Mouse (Mus musculus) midbrain, embryonic 11.5 days (tissue): ENCODE data around the gene Gm10972. TPM values are rescaled to one million over a fixed set of nuclear protein-coding genes. Genes with fewer than 3 reads are reported as not detected.
"Not testable (repeated sequence)": the region's sequence is repeated elsewhere in the genome, so short reads cannot be mapped to it uniquely, and the experiment has no call there.

Source experiments
- ATAC-seq: fragments of 200-750 bp; cut with Nextera tagmentation; 2 replicates; pipeline ENCODE4 v1.8.0; 2017; ENCODE audit warnings: moderate TSS enrichment, moderate library complexity; ENCODE audit not compliant: low FRiP score
- DNase-seq: peaks from one replicate; pipeline ENCODE4 v3.0.0; 2015; ENCODE audit warnings: low spot score; ENCODE audit errors: missing footprints
- H3K27ac ChIP-seq: fragments of 300-500 bp; sonication (generic); 2 replicates; pipeline ENCODE4 v1.5.1; 2014; ENCODE audit warnings: low read depth, low read length
- H3K27me3 ChIP-seq: fragments of 300-500 bp; sonication (generic); 2 replicates; pipeline ENCODE4 v1.6.1; 2014; ENCODE audit warnings: mild to moderate bottlenecking, low read length, moderate library complexity, mixed read lengths; ENCODE audit not compliant: control insufficient read depth, insufficient read depth
- H3K36me3 ChIP-seq: fragments of 300-500 bp; sonication (generic); 2 replicates; pipeline ENCODE4 v1.6.1; 2014; ENCODE audit warnings: mild to moderate bottlenecking, low read length, moderate library complexity, mixed read lengths; ENCODE audit not compliant: control insufficient read depth, insufficient read depth
- H3K4me1 ChIP-seq: fragments of 300-500 bp; sonication (generic); 2 replicates; pipeline ENCODE4 v1.6.1; 2014; ENCODE audit warnings: low read length; ENCODE audit not compliant: control insufficient read depth, insufficient read depth
- H3K4me2 ChIP-seq: fragments of 300-500 bp; sonication (generic); 2 replicates; pipeline ENCODE4 v1.6.1; 2014; ENCODE audit warnings: mild to moderate bottlenecking, moderate library complexity
- H3K4me3 ChIP-seq: fragments of 300-500 bp; sonication (generic); 2 replicates; pipeline ENCODE4 v1.5.1; 2014; ENCODE audit warnings: low read depth, low read length
- H3K9ac ChIP-seq: fragments of 300-500 bp; sonication (generic); 2 replicates; pipeline ENCODE4 v1.6.1; 2014; ENCODE audit warnings: low read length
- H3K9me3 ChIP-seq: fragments of 300-500 bp; sonication (generic); 2 replicates; pipeline ENCODE4 v1.6.1; 2016; ENCODE audit warnings: low read length; ENCODE audit not compliant: control insufficient read depth
- WGBS: fragments of 180-500 bp; shearing (Covaris S2); extraction: QIAGEN DNeasy Blood & Tissue Kit; methylation state at CpG from one replicate; pipeline ENCODE4 v1.1.7; 2014; 5-methylcytosine and 5-hydroxymethylcytosine counted together
- polyA plus RNA-seq: library from polyadenylated mRNA; unstranded; fragments of >200 nt; fragmentation: Nextera tagmentation; extraction: Ambion mirVana; gene quantifications from 2 replicates; pipeline ENCODE4 v1.2.1, GENCODE M21; 2014

Gm10972 gene
- polyA plus RNA-seq = not detected in 2 replicates

DNA sequence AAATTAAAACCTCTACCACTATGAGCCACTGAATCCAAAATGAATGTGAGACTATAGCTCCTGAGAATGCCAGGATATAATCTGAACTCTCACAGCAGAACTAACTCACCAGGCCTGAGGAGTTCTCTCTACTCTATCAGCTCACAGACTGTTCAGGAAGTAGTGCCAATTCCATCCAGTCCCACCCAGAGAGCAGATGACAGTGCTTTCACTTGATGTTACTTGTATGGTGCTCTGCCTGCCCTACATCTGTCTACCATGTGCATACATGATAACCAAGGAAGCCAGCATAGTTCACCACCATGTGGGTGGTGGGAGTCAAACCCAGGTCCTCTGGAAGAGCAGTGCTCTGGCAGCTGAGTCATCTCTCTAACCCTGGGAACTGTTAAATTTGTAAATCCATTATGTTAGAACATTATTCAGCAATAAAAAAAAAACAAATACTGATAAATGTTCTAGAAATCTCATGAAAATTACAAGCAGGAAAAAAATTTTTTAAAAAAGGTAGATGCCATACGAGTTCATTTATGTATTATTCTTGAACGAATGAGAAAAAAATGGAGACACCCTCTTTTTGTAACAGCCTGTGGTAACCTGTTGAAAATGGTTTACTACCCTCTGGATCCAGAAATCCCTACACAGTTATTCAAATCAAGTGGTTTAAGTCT lies at the start of gene Gm10972:
Gene Gm10972, plus strand, starts transcription at position 618 of the 668 bp plus-strand sequence.
- not testable (repeated sequence) for H3K27ac ChIP-seq, DNase-seq, H3K4me1 ChIP-seq, H3K27me3 ChIP-seq, H3K4me3 ChIP-seq, H3K4me2 ChIP-seq, H3K36me3 ChIP-seq, H3K9me3 ChIP-seq, H3K9ac ChIP-seq, ATAC-seq
- 85% methylated on average over 2 of the region's 2 CpGs for WGBS

DNA sequence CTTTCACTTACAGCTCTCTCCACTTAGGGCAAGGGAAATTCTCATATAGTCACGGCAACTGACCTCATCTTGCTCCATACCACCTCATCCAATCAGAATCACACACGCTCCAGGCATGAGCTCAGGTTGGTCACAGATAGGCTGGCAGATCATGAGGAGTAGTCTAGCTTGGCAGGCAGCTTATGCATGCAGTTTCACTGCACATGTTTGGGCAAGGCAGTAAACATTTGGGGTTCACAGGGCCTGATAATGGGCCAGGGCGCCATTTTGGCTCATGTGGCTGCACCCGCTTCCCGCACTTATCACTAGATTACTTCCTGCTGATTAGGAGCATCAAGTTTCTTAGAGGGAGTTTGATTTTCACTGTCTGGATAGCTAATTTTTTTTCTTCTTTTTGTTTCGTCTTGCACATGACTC lies 47.0 kb upstream of the Gm10972 start:
- DNase-seq (no peak), ATAC-seq (no peak)
- no peaks in the 10 kb centered on the region for H3K36me3 ChIP-seq
- H3K4me1 ChIP-seq = no peaks in the 10 kb centered on the region
- no peak overlapping the region for H3K9ac ChIP-seq
- no peak overlapping the region for H3K4me2 ChIP-seq
- H3K27ac ChIP-seq = no peak overlapping the region
- H3K4me3 ChIP-seq = no peak overlapping the region
- H3K9me3 ChIP-seq = no peaks in the 10 kb centered on the region
- WGBS = 86% methylated on average over 6 of the region's 6 CpGs
- no peaks in the 10 kb centered on the region for H3K27me3 ChIP-seq

DNA sequence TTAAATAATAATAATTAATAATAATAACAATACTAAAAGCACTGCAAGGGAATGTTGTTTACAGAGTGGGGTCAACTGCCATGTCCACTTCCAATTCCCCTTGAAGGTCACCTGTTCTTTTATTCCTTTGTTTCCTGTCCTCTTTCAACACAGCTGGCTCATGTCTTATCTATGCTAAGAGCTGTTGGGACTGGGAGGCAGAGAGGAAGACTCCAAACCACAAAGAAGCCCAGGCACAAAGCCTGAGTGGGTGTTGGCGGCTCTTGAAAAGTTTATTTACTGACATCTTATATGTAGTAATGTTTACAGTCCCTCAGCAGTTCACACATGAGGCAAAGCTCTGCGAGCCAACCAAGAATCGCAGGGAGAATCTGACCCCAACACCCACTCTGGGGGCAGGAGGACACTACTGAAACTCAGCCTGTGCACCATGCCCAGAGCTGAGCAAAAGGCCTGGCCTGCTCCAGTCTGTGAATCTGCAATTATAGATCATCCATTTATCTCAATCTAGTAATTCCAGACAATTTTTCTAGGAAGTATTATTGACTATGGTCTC lies 45.6 kb upstream of the Gm10972 start:
- Histone ChIP-seq H3K9me3 (no peaks in the 10 kb centered on the region), H3K9ac (no peak overlapping the region), H3K27ac (no peak overlapping the region), H3K27me3 (no peaks in the 10 kb centered on the region), H3K4me2 (no peak overlapping the region), H3K4me3 (no peak overlapping the region), H3K36me3 (no peaks in the 10 kb centered on the region), H3K4me1 (no peaks in the 10 kb centered on the region)
- ATAC-seq (no peak), DNase-seq (no peak)
- 86% methylated on average over 3 of the region's 3 CpGs for WGBS

DNA sequence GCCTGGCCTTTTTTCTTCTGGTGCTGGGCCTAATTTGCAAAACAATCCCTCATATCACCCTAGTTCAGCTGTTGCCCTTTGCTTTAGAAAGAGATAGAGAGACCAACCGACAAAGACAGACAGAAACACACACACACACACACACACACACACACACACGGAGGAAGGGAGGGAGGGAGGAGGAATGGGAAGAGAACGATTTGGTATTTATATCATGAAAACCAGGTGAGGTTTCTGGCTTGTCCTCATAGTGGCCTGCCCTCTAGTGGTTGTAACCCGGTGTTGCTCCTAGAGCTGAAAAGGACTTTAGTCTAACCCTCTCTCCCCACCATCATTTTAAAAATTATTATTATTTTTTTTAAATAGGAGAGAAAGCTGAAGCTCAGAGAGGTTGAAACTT lies 41.0 kb upstream of the Gm10972 start:
- Histone ChIP-seq H3K36me3 (no peaks in the 10 kb centered on the region), H3K4me3 (no peak overlapping the region), H3K9ac (no peak overlapping the region), H3K4me2 (no peak overlapping the region), H3K27me3 (no peaks in the 10 kb centered on the region), H3K4me1 (no peaks in the 10 kb centered on the region), H3K9me3 (no peaks in the 10 kb centered on the region), H3K27ac (no peak overlapping the region)
- peak; percentile 86 for DNase-seq
- WGBS = 7% methylated on average over 4 of the region's 4 CpGs
- 0 out of 2 replicates have a peak, but pooled peaks have one; percentile 22 for ATAC-seq

DNA sequence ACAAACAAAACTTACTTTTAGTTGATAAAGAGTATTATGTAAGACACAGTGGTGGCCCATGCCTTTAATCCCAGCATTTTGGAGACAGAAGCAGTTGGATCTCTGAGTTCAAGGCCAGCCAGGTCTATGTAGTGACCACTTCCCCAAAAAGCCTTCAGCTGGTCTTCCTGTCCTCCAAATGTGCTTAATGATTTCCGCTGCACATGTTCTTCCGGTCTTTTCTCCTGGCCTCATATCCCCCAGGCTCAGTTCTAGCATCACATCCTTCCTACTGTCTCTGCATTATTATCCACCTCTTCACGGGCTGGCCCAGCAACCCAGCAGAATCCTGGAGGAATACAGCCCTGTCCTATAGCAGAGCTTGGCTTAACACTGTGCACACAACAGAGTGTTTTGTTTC lies 33.3 kb upstream of the Gm10972 start:
- no peaks in the 10 kb centered on the region for H3K36me3 ChIP-seq
- H3K4me3 ChIP-seq = no peak overlapping the region
- no peak for ATAC-seq

DNA sequence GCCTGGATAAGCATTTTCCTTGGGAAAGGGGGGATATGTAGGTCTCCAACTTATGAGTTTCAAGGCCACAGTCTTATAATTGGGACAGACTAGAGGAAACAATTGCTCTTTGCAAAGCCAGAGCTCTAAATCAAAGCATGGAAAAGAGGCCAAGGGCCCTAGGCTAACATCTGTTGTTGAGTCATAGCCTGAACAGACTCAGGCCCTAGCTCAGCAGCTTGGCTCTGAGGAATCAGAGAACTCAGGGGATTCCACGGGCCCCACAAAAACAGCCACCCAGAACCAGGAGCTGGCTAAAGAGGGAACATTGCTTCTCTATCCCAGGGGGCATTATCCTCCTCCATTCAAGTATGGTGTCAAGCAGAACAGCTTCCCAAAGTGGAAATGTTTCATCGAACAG lies 32.3 kb upstream of the Gm10972 start:
- no peak overlapping the region for H3K9ac ChIP-seq
- no peaks in the 10 kb centered on the region for H3K9me3 ChIP-seq
- DNase-seq = no peak
- H3K27ac ChIP-seq = no peak overlapping the region
- H3K36me3 ChIP-seq = no peaks in the 10 kb centered on the region
- H3K4me3 ChIP-seq = no peak overlapping the region
- no peaks in the 10 kb centered on the region for H3K27me3 ChIP-seq
- H3K4me1 ChIP-seq = 0 out of 2 replicates have a peak, but pooled peaks cover 2% of the 10 kb centered on the region
- no peak overlapping the region for H3K4me2 ChIP-seq
- no peak for ATAC-seq
- WGBS = 88% methylated on average over 2 of the region's 2 CpGs

More for the DNA sequence above, 33.3 kb upstream of the Gm10972 start:
- H3K27me3 ChIP-seq = no peaks in the 10 kb centered on the region
- no peak for DNase-seq
- WGBS = 97% methylated on average over 3 of the region's 3 CpGs
- H3K9ac ChIP-seq = no peak overlapping the region
- no peak overlapping the region for H3K27ac ChIP-seq
- no peaks in the 10 kb centered on the region for H3K9me3 ChIP-seq
- H3K4me1 ChIP-seq = 0 out of 2 replicates have a peak, but pooled peaks cover 2% of the 10 kb centered on the region
- H3K4me2 ChIP-seq = no peak overlapping the region

DNA sequence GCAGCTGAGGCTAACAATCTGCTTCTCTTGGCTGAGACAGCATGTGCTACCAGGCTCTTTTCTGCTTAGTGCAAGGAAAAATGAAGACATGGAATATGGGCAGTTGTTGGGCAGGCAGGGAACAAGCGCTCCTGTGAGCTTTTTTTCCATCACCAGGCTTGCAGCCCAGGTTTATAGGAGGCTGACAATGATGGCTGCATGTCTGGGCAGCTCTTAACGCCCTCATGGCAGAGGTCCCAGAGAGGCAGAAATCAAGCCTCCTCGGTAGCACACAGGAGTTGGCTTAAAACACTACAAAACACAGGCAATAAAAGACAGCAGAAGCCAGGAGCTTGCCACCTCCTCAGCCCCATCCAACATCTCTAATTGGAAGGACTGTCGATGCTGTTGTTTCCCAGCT lies 31.6 kb upstream of the Gm10972 start:
- H3K27me3 ChIP-seq = no peaks in the 10 kb centered on the region
- H3K27ac ChIP-seq = no peak overlapping the region
- H3K4me3 ChIP-seq = no peak overlapping the region
- no peaks in the 10 kb centered on the region for H3K9me3 ChIP-seq
- H3K4me1 ChIP-seq = 0 out of 2 replicates have a peak, but pooled peaks cover 2% of the 10 kb centered on the region
- DNase-seq (no peak), ATAC-seq (no peak)
- no peak overlapping the region for H3K9ac ChIP-seq
- WGBS = 71% methylated on average over 4 of the region's 4 CpGs
- H3K4me2 ChIP-seq = no peak overlapping the region
- no peaks in the 10 kb centered on the region for H3K36me3 ChIP-seq

DNA sequence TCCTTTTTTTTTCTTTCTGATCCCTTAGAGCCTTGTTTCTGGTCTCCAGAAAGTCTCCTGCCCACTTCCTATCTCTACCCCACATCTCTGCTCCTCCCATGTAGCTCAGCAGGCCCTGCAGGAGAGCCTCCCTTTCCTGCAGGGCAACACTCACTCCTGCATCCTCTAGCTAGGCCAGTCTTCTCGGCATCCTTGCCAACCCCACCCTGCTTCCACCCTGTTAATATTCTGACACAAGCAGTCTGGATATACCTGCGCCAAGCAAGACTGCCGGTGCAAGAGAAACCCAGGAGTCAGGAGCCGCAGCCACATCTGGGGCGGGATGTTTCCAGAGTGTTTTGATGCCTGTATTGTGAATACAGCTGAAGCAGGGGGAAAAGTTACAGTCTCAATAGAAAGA lies 31.1 kb upstream of the Gm10972 start:
- Histone ChIP-seq H3K9ac (no peak overlapping the region), H3K4me3 (no peak overlapping the region), H3K4me1 (0 out of 2 replicates have a peak, but pooled peaks cover 2% of the 10 kb centered on the region), H3K27ac (no peak overlapping the region), H3K4me2 (no peak overlapping the region), H3K27me3 (no peaks in the 10 kb centered on the region), H3K36me3 (no peaks in the 10 kb centered on the region), H3K9me3 (no peaks in the 10 kb centered on the region)
- WGBS = 85% methylated on average over 5 of the region's 5 CpGs
- ATAC-seq (no peak), DNase-seq (no peak)

DNA sequence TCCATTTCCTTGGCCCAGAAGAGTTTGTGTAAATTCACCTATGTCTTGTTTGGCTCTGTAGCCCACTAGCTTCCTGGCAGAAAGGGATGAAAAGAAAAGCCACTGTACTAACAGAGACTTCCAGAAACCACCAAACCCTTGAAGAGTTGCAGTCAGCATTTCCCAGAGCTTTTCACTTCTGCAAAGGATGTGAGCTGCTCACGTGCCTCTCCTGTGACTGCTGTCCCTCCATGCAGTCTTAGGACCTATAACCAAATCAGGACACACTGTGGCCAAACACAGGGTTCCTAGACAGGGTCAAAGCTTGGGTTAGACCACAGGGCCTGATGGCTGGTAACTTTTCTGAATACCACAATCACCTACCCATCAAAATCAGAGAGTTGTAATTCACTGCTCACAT lies 30.6 kb upstream of the Gm10972 start:
- no peak for DNase-seq
- 95% methylated on average over 1 of the region's 1 CpGs for WGBS

More for the DNA sequence above, 30.6 kb upstream of the Gm10972 start:
- ATAC-seq = no peak
- no peaks in the 10 kb centered on the region for H3K9me3 ChIP-seq
- H3K27ac ChIP-seq = no peak overlapping the region
- H3K36me3 ChIP-seq = no peaks in the 10 kb centered on the region
- 0 out of 2 replicates have a peak, but pooled peaks cover 2% of the 10 kb centered on the region for H3K4me1 ChIP-seq
- H3K27me3 ChIP-seq = no peaks in the 10 kb centered on the region
- no peak overlapping the region for H3K4me3 ChIP-seq
- no peak overlapping the region for H3K4me2 ChIP-seq
- H3K9ac ChIP-seq = no peak overlapping the region
